Mouse (Mus musculus): ENCODE data around the gene Adk. TPM values are rescaled to one million over a fixed set of nuclear protein-coding genes. Genes with fewer than 3 reads are reported as not detected.

Gene Adk
- total and polyA plus RNA-seq, 2 experiments from 2014 or later, result 126 to 246 TPM

- H3K27me3 ChIP-seq (ENCODE audit: control insufficient read depth, insufficient read depth, low read length), result no peaks in the 10 kb centered on the region
- no peak overlapping the region for H3K27ac ChIP-seq (ENCODE audit: low read depth)
- peaks cover 98% of the 10 kb centered on the region for H3K36me3 ChIP-seq (replicated peaks; ENCODE audit: control insufficient read depth, insufficient read depth, low read length)
- TF ChIP-seq CTCF (IDR thresholded peaks at IDR 0.05; ENCODE audit: low read depth) (no peak), EP300 (IDR thresholded peaks at IDR 0.05; ENCODE audit: low read depth) (no peak)
- H3K4me1 ChIP-seq (ENCODE audit: control insufficient read depth, insufficient read depth), result no peaks in the 10 kb centered on the region
- no peak overlapping the region for H3K4me3 ChIP-seq (ENCODE audit: low read depth, low read length)
- DNase-seq (ENCODE audit: low spot score), result no peak
- no peak overlapping the region for H3K9ac ChIP-seq (replicated peaks; ENCODE audit: low read depth, low read length)
- no peaks in the 10 kb centered on the region for H3K9me3 ChIP-seq (replicated peaks; ENCODE audit: control insufficient read depth, low read length)
- H3K4me2 ChIP-seq (ENCODE audit: low read depth, low read length), result no peak overlapping the region
- ATAC-seq (ENCODE audit: insufficient read depth, low read depth), result no peak
These were observed 24.8 kb upstream of the Adk start for GRCm38 (mm10) chr14:21027542-21027941.

- H3K9ac ChIP-seq (replicated peaks; ENCODE audit: low read depth, low read length), result no peak overlapping the region
- no peak overlapping the region for H3K4me2 ChIP-seq (ENCODE audit: low read depth, low read length)
- no peaks in the 10 kb centered on the region for H3K27me3 ChIP-seq (ENCODE audit: control insufficient read depth, insufficient read depth, low read length)
- H3K9me3 ChIP-seq (replicated peaks; ENCODE audit: control insufficient read depth, low read length), result no peaks in the 10 kb centered on the region
- ATAC-seq (ENCODE audit: insufficient read depth, low read depth) (no peak), DNase-seq (ENCODE audit: low spot score) (no peak)
- no peak overlapping the region for H3K27ac ChIP-seq (ENCODE audit: low read depth)
- peaks cover 97% of the 10 kb centered on the region for H3K36me3 ChIP-seq (replicated peaks; ENCODE audit: control insufficient read depth, insufficient read depth, low read length)
- 72% methylated on average over 11 of the region's 11 CpGs for WGBS
- H3K4me1 ChIP-seq (ENCODE audit: control insufficient read depth, insufficient read depth), result no peaks in the 10 kb centered on the region
- no peak overlapping the region for H3K4me3 ChIP-seq (ENCODE audit: low read depth, low read length)
- TF ChIP-seq EP300 (IDR thresholded peaks at IDR 0.05; ENCODE audit: low read depth) (no peak), CTCF (IDR thresholded peaks at IDR 0.05; ENCODE audit: low read depth) (no peak)
These were observed 23.2 kb upstream of the Adk start for GRCm38 (mm10) chr14:21029025-21029659.

GRCm38 (mm10) chr14:21031783-21032511 lies 20.4 kb upstream of the Adk start:
- Histone ChIP-seq H3K27ac (ENCODE audit: low read depth) (peak overlapping the region; percentile 75), H3K27me3 (ENCODE audit: control insufficient read depth, insufficient read depth, low read length) (no peaks in the 10 kb centered on the region), H3K9me3 (replicated peaks; ENCODE audit: control insufficient read depth, low read length) (no peaks in the 10 kb centered on the region), H3K36me3 (replicated peaks; ENCODE audit: control insufficient read depth, insufficient read depth, low read length) (peaks cover 88% of the 10 kb centered on the region), H3K4me1 (ENCODE audit: control insufficient read depth, insufficient read depth) (no peaks in the 10 kb centered on the region), H3K9ac (replicated peaks; ENCODE audit: low read depth, low read length) (no peak overlapping the region), H3K4me2 (ENCODE audit: low read depth, low read length) (no peak overlapping the region), H3K4me3 (ENCODE audit: low read depth, low read length) (no peak overlapping the region)
- DNase-seq (ENCODE audit: low spot score), result peak; percentile 88
- WGBS, result 57% methylated on average over 6 of the region's 6 CpGs
- TF ChIP-seq EP300 (IDR thresholded peaks at IDR 0.05; ENCODE audit: low read depth) (peak; percentile 66; the same call in 1 of the 2 replicates), CTCF (IDR thresholded peaks at IDR 0.05; ENCODE audit: low read depth) (no peak)
- peak; percentile 92 for ATAC-seq (ENCODE audit: insufficient read depth, low read depth)

- ATAC-seq (ENCODE audit: insufficient read depth, low read depth) (no peak), DNase-seq (ENCODE audit: low spot score) (no peak)
- Histone ChIP-seq H3K27ac (ENCODE audit: low read depth) (no peak overlapping the region), H3K27me3 (ENCODE audit: control insufficient read depth, insufficient read depth, low read length) (no peaks in the 10 kb centered on the region), H3K4me1 (ENCODE audit: control insufficient read depth, insufficient read depth) (no peaks in the 10 kb centered on the region), H3K9me3 (replicated peaks; ENCODE audit: control insufficient read depth, low read length) (no peaks in the 10 kb centered on the region), H3K4me3 (ENCODE audit: low read depth, low read length) (no peak overlapping the region), H3K36me3 (replicated peaks; ENCODE audit: control insufficient read depth, insufficient read depth, low read length) (peaks cover 85% of the 10 kb centered on the region), H3K4me2 (ENCODE audit: low read depth, low read length) (no peak overlapping the region), H3K9ac (replicated peaks; ENCODE audit: low read depth, low read length) (no peak overlapping the region)
- WGBS, result 84% methylated on average over 4 of the region's 4 CpGs
- TF ChIP-seq CTCF (IDR thresholded peaks at IDR 0.05; ENCODE audit: low read depth) (no peak), EP300 (IDR thresholded peaks at IDR 0.05; ENCODE audit: low read depth) (no peak)
These were observed 18.1 kb upstream of the Adk start for GRCm38 (mm10) chr14:21034271-21034670.

- no peak overlapping the region for H3K27ac ChIP-seq (ENCODE audit: low read depth)
- H3K4me3 ChIP-seq (ENCODE audit: low read depth, low read length), result no peak overlapping the region
- H3K27me3 ChIP-seq (ENCODE audit: control insufficient read depth, insufficient read depth, low read length), result no peaks in the 10 kb centered on the region
- ATAC-seq (ENCODE audit: insufficient read depth, low read depth) (no peak), DNase-seq (ENCODE audit: low spot score) (no peak)
- no peak overlapping the region for H3K4me2 ChIP-seq (ENCODE audit: low read depth, low read length)
- H3K36me3 ChIP-seq (replicated peaks; ENCODE audit: control insufficient read depth, insufficient read depth, low read length), result peaks cover 85% of the 10 kb centered on the region
- TF ChIP-seq CTCF (IDR thresholded peaks at IDR 0.05; ENCODE audit: low read depth) (no peak), EP300 (IDR thresholded peaks at IDR 0.05; ENCODE audit: low read depth) (no peak)
- H3K4me1 ChIP-seq (ENCODE audit: control insufficient read depth, insufficient read depth), result no peaks in the 10 kb centered on the region
- WGBS, result 84% methylated on average over 3 of the region's 3 CpGs
- H3K9me3 ChIP-seq (replicated peaks; ENCODE audit: control insufficient read depth, low read length), result no peaks in the 10 kb centered on the region
- no peak overlapping the region for H3K9ac ChIP-seq (replicated peaks; ENCODE audit: low read depth, low read length)
These were observed 17.6 kb upstream of the Adk start for GRCm38 (mm10) chr14:21034791-21035190.

Data from heart, postnatal 0 days (tissue).